Mouse (Mus musculus) liver, postnatal 0 days (tissue): ENCODE data around the gene Fbxo47.

ENCODE experiments used
- CTCF ChIP-seq: sonication (generic); IDR thresholded peaks from 2 replicates; pipeline ENCODE4 v1.5.1; 2016; ENCODE audit warnings: antibody characterized with exemption, low read depth
- EP300 ChIP-seq: IDR thresholded peaks from 2 replicates; pipeline ENCODE4 v1.6.1; 2016; ENCODE audit warnings: antibody characterized with exemption, low read depth, mild to moderate bottlenecking

DNA sequence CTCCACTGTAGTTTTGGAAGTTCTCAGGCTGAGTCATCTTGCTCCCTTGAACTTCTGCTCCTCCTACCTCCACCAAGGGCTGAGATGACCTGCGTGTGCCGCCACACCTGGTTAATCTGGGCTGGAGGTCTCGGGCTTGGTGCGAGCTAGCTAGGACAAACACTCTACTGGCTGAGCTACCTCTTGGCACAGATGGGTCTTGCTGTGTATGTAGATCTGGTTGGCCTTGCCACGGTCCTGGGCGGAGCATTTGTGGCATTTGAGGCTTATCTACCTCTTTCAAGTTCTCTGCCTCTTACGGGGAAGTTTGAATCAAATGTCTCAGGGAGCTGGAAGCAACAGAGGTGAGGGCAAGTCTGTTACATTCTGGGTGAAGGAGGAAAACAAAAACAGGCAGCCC lies 73.6 kb downstream of the Fbxo47 start:
- TF ChIP-seq CTCF (no peak), EP300 (no peak)
